Mouse (Mus musculus) liver, embryonic 14.5 days (tissue): ENCODE results near the gene Serpina3a.

Source experiments
- CTCF ChIP-seq: IDR thresholded peaks from 2 replicates; pipeline ENCODE4 v1.5.1; 2016; ENCODE audit warnings: antibody characterized with exemption, low read depth, control low read depth
- EP300 ChIP-seq: IDR thresholded peaks from 2 replicates; pipeline ENCODE4 v1.6.1; 2016; ENCODE audit warnings: antibody characterized with exemption, low read depth

DNA sequence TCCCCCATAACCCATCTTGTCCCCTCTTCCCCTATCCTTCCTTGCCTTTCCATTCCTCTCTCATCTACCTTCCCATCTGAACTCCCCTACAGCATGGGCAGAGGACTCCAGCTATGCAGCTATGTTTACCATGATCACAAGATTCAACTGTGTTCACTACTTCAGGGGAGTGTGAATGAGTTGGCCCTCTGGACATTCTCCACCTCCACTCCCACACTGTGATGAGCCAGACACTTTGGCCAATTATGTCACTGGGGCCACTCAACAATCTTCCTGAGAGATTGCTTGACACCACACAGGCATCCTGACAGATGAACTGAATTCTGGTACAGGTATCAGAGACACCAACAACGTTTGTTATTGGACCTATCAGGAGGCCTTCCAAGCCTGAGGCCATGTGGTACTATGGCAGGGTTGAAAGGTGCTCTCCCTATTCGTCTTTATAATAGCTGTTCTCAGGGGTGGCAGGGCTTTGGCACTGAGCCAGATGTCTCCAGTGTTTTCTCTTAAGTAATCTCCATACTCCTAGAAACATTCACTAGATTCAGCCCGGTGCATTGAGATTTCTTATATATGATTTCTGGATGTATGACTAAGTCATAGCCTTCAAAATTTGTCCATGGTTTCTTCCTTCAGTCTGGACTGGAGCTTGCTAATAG, 2.5 kb downstream of the Serpina3a start:
- TF ChIP-seq CTCF (no peak), EP300 (no peak)
